Mouse (Mus musculus) kidney, postnatal 25 days (tissue): ENCODE data around the gene Hsp90aa1.
"Not testable (repeated sequence)": the region's sequence is repeated elsewhere in the genome, so short reads cannot be mapped to it uniquely, and the experiment has no call there.

Experiments used
- DNase-seq, 2 experiments: peaks; one replicate each; pipeline ENCODE4 v3.0.0; 2021; ENCODE audit warnings: mixed read lengths in 2 of 2

Gene Hsp90aa1

GRCm38 (mm10) chr12:110702556-110702955, at the start of gene Hsp90aa1:
Hsp90aa1 (minus strand) TSS chr12:110702728.
- no peak for DNase-seq

GRCm38 (mm10) chr12:110750770-110751439, 48.4 kb upstream of the Hsp90aa1 start:
- DNase-seq, result no peak

- DNase-seq, result peak; percentile 31 to 64
Measured at GRCm38 (mm10) chr12:110738158-110738921, 35.8 kb upstream of the Hsp90aa1 start.

- DNase-seq, result peak; percentile 98
Measured at GRCm38 (mm10) chr12:110737170-110738157, 34.9 kb upstream of the Hsp90aa1 start, which contains the start of gene Wdr20. Wdr20 (plus strand) TSS chr12:110737944.

DNA sequence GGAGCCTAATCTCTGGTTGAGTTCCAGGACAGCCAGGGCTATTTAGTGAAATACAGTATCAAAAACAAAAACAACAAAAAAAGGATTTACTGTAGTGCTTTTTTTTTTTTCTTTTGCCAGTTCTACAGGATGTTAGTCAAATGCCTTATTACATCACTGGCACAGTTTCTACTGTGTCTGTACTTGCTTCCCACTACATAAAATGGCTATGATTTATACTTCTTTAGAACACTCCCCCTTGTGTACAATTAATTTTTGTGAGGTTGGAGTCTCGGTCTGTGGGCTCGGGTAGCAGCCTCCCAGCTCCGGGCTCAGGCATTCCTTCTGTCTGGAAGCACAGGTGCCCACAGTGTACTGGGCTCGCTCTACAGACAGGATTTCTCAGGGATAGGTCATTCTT, 34.1 kb upstream of the Hsp90aa1 start:
- DNase-seq, result no peak

- DNase-seq, result not testable (repeated sequence)
Measured at GRCm38 (mm10) chr12:110733254-110733653, 30.7 kb upstream of the Hsp90aa1 start.

GRCm38 (mm10) chr12:110726428-110726827, 23.9 kb upstream of the Hsp90aa1 start:
- DNase-seq, result no peak

DNA sequence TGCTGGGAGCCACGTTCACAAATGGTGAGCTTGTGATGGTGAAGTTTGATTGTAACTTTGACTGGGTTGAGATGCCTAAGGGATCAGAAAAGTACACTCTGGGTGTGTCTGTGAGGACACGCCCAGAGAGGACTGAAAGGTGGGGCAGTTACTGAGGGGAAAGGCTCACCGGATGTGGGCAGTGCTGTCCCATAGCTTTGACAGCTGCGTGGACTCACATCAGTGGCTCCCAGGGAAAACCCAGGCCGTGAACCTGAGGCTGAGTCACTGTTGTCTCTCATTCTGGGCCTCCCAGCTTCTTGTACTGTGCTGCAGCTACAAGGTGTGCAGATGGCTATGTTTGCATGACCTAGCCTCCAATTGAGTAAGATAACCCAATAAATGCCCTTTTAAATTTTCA, 23.0 kb upstream of the Hsp90aa1 start:
- DNase-seq, result no peak

DNA sequence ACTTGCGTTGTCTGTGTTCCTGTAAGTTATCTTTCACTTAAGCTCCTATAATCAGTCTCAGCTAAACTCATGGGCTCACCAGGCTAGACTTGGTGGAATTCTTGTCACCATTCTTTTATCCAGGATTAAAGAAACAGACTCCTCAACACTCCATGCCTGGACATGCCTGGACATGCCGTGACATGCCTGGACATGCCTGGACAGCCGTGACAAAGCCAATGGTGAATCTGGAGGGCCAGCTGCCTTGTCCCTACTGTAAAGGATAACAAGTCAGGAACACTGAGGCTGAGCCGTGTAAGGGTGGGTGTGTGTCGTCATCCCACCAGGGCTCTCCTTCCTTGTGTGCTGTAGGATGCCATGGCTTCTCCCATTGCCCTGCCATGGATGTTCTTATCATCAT, 22.5 kb upstream of the Hsp90aa1 start:
- DNase-seq, result no peak

GRCm38 (mm10) chr12:110716004-110716403, 13.5 kb upstream of the Hsp90aa1 start:
- no peak for DNase-seq

DNA sequence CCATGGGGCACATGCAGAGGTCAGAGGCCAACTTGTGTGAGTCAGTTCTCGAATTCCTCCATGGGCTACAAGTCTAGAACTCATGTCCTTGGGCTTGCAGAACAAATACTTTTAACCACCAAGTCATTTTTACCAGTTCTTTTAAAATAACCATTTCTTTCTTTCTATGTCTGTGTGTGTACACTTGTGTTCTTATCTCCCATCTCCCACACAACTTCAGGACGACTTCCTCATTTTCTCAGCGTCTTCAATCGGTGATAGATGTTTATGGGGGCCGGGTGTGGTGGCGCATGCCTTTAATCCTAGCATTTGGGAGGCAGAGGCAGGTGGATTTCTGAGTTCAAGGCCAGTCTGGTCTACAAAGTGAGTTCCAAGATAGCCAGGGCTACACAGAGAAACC, 11.7 kb upstream of the Hsp90aa1 start:
- DNase-seq, result no peak

DNA sequence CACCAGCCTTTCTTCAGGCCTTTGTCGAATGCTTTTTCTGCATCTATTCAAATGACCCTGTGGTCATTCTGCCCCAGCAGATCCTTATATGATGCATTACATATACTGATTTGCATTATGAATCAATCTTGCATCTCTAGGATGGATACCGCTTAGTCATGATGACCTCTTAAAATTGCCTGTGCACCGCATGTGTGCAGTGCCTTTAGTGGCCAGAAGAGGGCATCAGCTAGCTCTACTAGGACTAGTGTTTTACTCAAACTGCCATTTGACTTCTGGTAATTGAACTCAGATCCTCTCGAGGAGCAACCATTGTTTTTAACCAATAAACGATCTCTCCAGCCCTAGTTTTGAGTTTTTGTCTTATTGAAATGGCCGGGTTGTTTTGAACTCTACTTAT, 11.3 kb upstream of the Hsp90aa1 start:
- no peak for DNase-seq

DNA sequence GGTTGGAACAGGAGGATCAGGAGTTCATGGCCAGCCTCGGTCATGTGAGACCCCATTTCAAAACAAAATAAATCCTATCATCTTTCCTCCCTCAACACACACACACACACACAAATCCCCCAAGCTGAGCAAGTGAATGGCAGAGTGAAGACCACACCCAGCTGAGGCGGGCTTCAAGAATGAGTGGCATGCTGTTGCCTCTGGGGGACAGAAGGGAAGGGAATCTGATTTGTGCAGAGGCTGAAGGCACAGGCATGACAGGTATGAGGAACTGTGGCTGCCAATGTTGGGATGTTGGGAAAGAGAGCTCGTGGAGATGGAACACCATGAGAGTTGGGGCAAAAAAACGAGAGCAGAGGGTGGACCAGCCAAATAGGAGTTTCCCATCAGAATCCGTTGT, 8.7 kb upstream of the Hsp90aa1 start:
- DNase-seq, result no peak

DNA sequence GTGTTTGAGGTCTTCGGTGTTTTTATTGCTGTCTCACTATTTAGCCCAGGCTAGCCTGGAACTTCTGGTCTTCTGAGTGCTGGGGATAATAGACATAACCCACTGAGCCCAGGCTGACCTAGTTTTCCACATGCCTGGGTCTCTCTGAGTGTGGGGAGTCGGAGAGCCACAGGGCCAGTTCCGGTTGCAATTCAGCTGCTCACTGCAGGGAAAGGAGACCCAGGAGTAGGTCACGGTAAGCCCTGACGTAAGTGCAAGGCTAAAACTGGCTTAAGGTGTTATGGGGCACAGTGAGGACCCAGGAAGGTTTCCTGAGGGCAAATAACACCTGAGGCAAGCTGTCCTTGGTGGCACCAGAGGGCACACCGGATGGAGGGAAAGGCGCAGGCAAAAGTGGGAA, 4.9 kb upstream of the Hsp90aa1 start:
- DNase-seq, result no peak

DNA sequence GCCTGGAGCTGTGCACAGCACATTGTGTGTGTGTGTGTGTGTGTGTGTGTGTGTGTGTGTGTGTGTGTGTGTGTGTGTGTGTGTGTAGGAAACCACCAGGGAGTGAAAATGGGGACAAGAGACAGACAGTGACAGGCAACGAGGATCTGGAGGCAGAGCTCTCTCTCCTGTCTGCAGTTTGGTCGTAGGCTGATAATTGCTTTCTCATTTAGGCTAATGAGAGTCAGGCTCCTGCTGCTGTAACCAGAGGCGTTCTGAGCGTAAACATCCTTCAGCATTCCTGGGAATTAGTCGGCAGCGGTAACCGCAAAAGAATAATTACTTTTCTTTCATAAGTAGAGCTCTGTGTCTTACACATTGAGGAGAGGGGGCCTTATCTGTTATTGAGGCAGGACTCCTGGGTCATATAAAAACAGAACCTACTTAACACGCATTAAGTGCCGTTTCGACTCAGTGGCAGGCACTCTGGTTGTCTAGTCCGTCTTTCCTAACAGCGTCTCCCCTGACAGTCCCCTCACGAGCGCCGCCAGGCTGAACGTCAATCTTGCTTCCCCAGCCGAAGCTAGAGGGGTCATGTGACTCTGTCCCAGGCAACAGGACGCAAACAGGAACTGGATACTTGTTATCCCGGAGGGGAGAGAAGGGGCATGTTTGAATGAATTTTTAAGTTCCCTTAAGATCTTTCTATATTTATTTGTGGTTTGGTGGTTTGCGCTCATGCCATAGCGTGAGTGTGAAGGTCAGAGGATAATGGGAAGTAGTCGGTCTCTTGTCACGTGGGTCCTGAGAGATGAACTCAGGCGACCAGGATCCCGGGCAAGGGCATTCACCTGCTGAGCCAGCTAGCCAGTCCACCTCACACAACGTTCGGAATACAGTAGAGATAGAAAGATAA, 4.1 kb upstream of the Hsp90aa1 start:
- DNase-seq, result peak; percentile 63 to 81

DNA sequence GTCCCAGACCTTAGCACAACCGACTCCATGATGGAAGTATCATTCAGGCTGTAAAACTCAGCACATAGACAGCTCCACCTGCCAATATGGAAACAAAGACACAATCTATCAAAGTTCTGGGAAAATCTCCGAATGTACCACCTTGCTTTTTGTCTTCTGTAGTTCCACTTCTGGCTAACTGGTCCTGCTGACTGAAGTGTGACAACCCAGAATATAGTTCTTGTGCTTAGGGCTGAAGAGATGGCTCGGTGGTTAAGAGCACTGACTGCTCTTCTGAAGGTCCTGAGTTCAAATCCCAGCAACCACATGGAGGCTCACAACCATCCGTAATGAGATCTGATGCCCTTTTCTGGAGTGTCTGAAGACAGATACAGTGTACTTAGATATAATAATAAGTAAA, 2.9 kb upstream of the Hsp90aa1 start:
- not testable (repeated sequence) for DNase-seq

- DNase-seq, result no peak
Measured at GRCm38 (mm10) chr12:110703682-110704081, 1.2 kb upstream of the Hsp90aa1 start.

DNA sequence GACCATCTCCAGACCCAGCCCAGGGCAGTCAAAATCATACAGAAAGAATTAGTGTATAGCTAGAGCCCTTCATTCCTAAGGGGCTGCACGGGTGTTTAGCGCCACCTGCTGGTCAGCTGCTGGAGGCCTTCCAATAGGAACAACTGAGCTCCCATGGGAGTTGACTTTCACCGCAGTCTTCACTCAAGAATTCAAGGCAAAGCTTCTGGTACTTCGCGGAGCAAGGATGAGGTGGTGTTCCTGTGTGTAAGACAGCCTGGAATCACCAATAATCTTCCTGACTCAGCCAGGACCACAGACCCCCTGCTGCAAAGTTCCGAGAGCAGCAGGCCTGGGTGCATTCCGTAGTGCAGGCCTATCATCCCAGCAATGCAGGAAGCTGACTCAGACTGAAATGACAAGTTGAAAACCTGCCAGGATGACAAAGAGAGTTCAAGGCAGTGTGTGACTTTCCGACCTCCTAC, 512 bp upstream of the Hsp90aa1 start:
- DNase-seq, result peak; percentile 87 to 93

- peak; percentile 38 to 65 for DNase-seq
Measured at GRCm38 (mm10) chr12:110701363-110701762, 1.2 kb downstream of the Hsp90aa1 start.

- no peak for DNase-seq
Measured at GRCm38 (mm10) chr12:110700730-110701129, 1.8 kb downstream of the Hsp90aa1 start.

- DNase-seq, result no peak
Measured at GRCm38 (mm10) chr12:110699171-110699547, 3.4 kb downstream of the Hsp90aa1 start.
